Mouse (Mus musculus): ENCODE measurements around the gene Igfbpl1. TPM values are rescaled to one million over a fixed set of nuclear protein-coding genes. Genes with fewer than 3 reads are reported as not detected.

Igfbpl1 gene
- total RNA-seq (2021) = not detected
- long read RNA-seq, experiment 1 = 0 reads
- long read RNA-seq, experiment 2 = 0 reads

DNA sequence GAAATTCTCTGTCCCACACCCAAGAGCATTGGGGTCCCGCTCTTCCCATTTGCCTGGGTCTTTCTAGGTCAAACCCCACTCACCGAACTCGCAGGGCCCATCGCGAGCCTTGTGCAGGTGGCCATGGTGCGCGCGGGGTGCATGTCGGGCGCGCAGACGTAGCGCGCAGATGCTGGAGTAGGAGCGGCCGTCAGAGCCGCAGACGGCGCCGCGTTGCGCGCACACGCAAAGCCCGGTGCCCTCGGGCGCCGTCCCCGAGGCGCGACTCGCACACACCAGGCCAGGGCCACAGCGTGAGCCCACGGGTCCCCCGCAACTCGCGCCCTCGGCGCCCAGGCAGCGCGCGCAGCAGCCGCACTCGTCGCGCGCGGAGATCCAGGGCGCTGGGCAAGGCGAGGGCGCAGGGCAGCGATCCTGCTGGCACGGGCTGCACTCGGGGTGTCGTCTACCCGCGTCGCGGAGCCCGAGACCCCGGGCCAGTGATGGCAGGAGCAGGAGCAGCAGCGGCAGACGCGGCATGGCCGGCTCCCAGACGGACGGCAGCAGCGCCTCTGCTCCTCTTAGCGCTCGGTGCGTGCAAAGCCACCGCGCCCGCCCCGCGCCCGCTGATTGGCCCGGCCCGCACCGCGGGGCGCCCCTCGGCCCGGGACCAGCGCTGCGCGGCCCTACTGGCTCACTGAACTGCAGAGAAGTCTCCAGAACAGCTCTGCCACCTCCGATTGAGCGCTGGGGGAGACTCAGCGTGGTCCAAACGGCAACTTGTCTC lies at the start of gene Igfbpl1:
Igfbpl1 (minus strand) TSS at position 649 of the 766 bp plus-strand sequence.
- no peak for DNase-seq

DNA sequence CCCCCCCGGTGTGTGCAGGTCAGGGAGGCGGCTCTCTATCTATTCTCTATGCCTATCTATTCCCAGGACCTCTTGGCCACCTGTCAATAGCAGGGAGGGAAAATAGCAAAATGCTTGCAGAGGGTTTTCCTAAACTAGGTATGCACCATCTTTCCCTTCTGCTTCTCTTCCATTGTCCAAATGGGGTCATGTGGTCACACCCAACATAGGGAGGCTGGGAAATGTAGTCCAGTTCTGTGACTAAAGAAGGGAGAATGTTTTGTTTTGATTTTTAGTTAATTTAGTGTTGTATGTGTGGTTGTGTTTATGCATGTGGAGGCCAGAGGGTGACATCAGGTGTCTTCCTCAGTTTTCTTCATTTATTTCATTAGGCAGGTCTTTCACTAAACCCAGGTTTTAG lies 45.4 kb upstream of the Igfbpl1 start:
- no peak for DNase-seq

GRCm38 (mm10) chr4:45869021-45869815 lies 42.5 kb upstream of the Igfbpl1 start:
- DNase-seq = no peak

DNA sequence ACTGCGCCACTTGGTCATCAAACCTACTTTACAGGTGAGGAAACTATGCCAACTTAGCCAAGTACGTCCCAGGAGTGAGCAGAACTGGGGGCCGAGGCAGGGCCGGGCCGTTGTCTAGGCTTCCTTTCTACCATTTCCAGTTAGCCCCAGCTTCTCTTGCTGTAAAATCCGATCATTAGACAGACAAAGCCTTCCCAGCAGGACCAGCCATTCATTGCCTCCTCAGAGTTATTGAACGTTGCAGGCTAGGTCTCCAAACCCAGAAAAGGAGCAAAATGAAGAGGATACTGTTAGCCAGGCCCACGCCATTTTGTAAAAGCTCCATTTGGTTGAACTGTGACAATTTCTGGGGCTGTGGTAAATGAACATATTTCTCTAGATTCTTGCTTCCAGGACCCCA lies 40.7 kb upstream of the Igfbpl1 start:
- DNase-seq = no peak

- no peak for DNase-seq
Measured at GRCm38 (mm10) chr4:45861160-45861559, 34.4 kb upstream of the Igfbpl1 start.

DNA sequence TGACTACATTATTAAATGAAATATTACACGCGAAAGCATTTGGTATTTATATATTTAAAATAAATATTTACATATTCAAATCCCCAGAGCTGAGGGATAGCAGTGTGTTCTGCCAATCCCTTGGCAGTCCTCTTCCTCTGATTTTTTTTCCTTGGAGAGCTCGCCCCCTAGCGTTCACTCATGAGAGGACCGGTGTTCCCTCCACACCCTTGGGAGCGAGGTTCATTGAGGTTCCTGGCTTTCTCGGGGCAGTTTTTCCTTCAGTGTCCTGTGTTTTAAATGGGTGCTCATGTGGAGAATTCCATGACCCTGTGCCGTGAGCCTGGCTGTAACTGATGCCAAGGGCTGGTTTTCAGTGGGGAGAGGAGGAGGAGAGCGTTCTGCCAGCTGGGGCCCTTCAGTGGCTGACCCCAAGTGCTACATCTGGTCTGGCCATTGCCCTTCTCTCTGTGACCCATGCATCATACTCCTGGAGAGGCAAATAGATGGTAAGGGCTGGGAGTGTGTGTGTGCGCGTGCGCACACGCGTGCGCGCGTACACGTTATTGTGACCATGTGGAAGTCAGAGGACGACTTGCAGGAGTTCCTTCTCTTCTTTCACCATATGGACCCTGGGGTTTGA lies 29.2 kb upstream of the Igfbpl1 start:
- peak; percentile 50 for DNase-seq

- DNase-seq = peak; percentile 18
Measured at GRCm38 (mm10) chr4:45853496-45854246, 26.9 kb upstream of the Igfbpl1 start.

GRCm38 (mm10) chr4:45851640-45852051 lies 24.9 kb upstream of the Igfbpl1 start:
- peak; percentile 82 for DNase-seq

- DNase-seq = no peak
Measured at GRCm38 (mm10) chr4:45849419-45849818, 22.7 kb upstream of the Igfbpl1 start.

DNA sequence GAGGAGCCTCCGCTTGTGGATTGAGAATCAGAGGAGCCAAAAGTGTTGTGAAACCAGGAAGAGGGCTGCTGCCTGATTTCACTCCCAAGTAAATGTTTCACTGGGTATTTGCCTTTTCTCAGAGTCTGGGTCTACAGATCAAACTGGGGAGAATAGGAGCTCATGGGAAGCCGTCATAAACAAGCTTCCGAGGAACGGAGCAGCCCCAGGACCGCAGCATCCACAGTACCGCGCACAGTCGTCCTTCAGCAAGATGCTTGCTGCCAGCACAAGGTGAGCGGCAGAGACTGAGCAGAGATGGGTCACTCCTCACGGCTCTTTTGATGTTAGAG lies 22.1 kb upstream of the Igfbpl1 start:
- no peak for DNase-seq

DNA sequence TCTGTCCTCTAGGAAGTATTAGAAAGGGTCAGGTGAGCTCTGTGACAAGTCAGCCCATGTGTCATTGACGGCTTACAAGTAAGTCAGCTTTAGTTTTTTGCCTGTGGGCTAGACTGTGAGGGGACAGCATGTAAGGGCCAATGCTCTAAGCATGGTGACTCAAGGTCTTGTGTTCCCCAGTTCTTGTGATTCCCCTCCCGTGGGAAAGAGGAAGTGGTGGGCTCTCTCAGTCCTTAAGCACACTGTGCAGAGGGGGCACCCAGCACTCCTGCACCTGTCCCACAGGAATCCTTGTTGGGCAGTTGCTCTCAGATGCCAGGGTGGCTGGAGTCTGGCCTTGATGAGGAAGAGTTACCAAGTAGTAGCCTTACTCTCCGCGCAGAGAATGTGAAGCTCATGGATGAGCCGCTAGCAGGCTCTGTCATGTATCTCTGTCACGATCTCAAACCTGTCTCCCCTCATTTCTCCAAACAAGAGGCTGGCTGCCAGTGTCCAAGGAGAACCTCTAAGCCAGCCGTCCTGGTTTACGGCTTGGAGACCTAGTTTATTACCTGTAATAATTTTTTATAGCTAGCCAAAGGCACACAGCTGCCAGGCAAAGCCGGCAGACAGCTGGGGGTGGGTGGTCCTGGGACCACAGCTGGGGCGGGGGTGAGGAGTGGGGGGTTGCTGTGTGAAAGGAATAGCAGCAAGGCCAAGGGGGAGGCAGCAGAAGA lies 21.5 kb upstream of the Igfbpl1 start, which contains the start of gene Stra6l:
Stra6l (plus strand) TSS at position 556 of the 716 bp plus-strand sequence.
- DNase-seq = no peak

GRCm38 (mm10) chr4:45846263-45846662 lies 19.5 kb upstream of the Igfbpl1 start:
- no peak for DNase-seq

GRCm38 (mm10) chr4:45844355-45844754 lies 17.6 kb upstream of the Igfbpl1 start:
- no peak for DNase-seq

- DNase-seq = no peak
Measured at GRCm38 (mm10) chr4:45833461-45833860, 6.7 kb upstream of the Igfbpl1 start.

DNA sequence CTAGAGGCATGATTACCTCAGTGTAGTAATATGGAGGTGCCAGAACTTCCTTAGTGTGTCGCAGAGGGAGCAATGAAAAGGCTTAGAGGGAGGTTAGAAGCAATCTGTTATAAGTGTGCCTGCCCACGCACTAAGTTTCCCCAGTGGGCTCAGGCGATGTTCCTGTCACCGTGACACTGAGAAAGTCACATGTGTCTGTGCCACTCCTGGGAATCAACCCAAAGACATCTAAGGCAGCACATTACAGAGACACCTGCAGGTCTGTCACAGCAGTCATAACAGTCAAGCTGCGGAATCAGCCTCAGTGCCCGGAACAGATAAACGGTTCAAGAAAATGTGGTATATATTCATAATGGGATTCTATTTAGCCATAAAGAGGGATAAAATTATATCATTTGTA lies 5.3 kb upstream of the Igfbpl1 start:
- DNase-seq = no peak

DNA sequence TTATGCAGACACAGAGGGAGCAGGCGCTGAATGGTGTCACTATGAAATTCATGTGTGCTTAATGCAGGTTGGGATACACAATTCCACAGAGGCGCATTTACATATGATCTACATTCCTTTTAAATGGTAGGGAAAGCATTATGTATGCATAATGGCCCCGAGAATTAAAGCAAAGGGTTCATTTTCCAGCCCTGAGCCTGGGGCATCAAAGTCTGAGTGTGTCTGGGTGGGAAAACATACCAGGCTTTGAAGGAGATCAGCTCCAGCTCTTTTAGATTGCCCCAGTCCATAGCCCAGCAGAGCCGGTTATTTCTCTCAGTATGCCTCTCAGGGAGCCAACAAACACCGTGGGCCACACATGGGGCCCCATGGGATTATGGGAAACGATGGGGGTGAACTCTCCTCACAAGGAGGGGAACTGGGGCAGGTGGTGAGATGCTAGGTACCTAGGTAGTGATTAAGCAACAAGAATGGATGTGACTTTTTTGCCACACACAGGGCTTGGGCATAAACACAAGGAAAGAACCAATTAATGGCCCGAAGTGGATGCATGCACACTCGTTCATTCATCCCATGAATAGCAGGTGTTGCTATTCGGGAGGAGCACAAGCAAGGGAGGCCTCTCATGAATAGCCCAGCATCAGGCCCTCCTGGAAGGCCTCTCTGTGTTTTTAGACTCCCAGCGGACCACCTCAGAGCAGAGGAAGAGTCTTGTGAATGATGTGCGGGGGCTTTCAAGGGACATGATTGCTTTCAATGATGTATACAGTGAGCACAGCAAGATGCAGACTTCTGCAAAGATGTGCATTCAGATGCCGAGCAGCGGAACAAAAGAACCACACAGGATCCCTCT lies 3.4 kb upstream of the Igfbpl1 start:
- no peak for DNase-seq

DNA sequence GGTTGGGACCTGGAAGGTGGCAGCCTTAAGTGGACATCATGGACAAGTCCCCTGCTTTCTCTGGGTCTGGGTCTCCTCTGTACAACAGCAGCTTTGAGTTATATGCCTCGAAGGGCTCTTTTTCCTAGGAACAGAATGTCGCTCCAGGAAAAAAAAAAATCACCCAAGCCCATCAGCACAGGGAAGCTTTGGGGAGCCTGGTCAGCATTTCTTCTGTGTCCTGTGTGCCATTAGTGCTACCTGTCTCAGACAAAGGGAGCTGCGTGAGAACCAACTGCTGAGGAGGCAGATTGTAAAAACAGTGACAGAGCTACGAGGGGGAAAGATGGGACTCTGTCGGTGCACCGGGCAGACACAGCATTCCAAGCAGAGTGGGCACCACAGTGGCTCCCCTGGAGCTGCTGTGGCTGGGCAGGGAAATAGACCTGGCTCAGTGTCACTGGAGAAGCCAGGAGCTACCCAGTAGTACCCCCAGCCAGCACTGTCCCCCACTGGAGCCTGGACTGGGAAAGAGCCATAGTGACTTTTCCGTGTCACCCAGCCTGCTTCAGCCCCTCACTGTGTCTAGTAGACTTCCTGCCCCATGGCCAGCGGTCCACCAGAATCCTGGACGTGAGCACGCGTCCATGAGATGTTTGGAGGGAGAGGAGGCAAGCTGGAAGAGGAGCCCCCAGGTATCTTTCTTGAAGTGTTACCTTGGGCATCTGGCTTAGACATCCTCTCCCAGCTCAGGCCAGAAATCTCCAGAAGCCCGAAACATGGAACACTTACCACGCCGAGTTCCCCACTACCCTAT lies 1.8 kb downstream of the Igfbpl1 start:
- DNase-seq = no peak

GRCm38 (mm10) chr4:45824049-45824760 lies 2.5 kb downstream of the Igfbpl1 start:
- DNase-seq = no peak
